Mouse (Mus musculus): ENCODE measurements around the gene Aacs.
"Not testable (repeated sequence)": the region's sequence is repeated elsewhere in the genome, so short reads cannot be mapped to it uniquely, and the experiment has no call there.

Aacs gene

DNA sequence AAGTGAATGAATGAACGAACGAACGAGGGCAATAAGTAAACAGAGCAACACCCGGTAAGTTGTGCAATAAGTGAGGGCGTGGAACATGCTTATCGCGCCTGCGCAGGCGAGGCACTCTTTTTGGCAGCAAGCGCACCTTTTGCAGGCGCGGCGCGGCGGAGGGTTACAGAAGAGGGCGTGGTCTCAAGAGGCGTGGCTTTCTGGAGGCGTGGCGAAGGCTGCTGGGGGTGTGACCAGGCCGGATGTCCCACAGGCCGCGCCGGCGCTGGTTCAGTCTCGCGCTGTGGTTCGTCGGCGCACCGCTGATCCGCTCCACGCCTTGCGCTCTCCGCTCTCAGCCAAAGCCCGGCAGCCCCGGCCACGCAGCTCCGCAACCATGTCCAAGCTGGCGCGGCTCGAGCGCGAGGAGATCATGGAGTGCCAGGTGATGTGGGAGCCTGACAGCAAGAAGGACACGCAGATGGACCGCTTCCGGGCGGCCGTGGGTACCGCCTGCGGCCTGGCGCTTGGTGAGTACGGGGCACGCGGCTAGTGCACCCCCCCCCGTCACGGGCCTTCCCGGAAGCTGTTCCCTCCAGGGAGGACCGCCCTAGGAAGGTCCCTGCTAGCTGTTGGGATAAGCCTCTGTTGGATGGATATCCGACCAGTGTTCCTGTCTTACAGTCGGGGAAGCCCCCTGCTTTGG lies at the start of gene Aacs:
Gene Aacs, plus strand, starts transcription at position 214 of the 685 bp plus-strand sequence.
- DNase-seq = peak; percentile 98 to 99

GRCm38 (mm10) chr5:125426343-125426742 lies 49.3 kb upstream of the Aacs start:
- DNase-seq = no peak

DNA sequence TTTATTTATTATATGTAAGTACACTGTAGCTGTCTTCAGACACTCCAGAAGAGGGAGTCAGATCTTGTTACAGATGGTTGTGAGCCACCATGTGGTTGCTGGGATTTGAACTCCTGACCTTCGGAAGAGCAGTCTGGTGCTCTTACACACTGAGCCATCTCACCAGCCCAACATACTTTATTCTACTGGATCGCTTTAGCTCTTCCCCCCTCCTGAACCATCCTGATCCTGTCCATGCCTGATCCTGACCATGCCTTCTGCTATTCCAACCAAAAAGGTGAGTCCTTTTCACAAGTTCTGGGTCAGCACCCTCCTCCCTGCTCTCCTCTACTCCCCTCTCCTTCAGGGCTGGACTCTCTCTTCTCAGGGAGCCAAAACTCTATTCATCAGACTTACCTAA lies 43.3 kb upstream of the Aacs start:
- not testable (repeated sequence) for DNase-seq

DNA sequence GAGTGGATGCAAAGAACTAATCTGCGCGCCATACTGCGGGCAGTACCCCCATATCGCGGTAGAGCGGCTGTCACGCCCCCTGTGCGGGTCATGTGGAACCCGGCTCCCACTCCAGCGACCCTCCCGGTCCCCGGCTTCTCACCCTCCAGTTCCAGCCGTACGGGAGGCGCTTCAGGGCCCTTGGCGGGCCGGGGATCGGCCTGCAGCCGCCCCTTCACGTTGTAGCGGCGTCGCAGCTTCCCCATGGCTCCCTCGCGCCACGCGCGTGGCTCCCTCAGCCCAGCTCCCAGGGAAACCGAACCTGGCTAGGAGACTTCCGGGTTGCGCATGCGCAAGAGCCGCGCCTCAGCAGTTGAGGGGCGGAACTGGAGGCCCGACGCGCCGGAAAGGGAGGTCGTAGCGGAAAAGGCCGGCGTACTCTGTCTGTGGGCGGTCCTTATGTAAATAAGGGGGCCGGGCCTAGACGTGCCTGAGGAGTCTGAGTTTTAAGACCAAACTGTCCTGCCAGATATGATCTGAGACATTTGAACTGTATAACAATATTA lies 41.7 kb upstream of the Aacs start, which contains the start of gene Dhx37:
Gene Dhx37, minus strand, starts transcription at position 329 of the 545 bp plus-strand sequence.
- peak; percentile 88 to 92 for DNase-seq

DNA sequence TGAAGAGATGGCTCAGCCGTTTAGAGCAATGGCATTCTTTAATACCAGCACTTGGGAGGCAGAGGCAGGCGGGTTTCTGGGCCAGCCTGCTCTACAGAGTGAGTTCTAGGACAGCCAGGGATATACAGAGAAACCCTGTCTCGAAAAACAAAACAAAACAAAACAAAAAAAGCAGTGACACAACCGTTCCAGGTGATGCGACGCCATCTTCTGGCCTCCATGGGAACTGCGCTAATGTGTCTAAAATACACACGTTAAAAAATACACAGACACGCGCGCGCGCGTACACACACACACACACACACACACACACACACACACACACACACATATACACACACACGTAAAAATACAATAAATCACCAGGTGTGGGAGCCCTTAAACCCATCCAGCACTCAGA lies 41.3 kb upstream of the Aacs start:
- DNase-seq = not testable (repeated sequence)

DNA sequence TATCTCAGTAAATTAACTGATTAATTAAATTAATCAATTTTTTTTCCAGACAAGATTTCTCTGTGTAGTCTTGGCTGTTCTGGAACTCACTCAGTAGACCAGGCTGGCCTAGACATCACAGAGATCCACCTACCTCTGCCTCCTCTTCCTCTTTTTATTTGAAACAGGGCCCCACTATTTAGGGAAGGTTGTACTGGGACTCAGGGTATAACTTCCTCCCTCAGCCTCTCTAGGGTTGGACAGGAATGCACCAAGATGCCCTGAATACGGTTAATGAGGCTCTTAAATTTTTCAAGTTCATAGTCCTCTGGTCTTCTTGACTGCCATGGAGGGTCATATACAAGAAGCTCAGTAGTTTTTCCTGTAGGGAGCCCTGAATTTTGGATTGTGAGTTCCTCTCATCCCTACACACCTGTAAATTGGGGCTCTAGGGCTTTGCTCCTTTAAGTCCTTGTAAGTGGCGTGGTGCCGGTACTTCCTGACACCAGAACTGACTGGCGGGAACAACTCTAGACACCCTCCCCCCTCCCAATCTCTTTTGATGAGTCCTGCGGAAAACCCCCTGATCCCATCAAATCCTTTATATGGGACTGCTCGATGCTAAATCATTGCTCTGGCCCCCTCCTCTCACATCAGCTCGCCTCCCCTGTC lies 34.9 kb upstream of the Aacs start:
- DNase-seq = no peak

DNA sequence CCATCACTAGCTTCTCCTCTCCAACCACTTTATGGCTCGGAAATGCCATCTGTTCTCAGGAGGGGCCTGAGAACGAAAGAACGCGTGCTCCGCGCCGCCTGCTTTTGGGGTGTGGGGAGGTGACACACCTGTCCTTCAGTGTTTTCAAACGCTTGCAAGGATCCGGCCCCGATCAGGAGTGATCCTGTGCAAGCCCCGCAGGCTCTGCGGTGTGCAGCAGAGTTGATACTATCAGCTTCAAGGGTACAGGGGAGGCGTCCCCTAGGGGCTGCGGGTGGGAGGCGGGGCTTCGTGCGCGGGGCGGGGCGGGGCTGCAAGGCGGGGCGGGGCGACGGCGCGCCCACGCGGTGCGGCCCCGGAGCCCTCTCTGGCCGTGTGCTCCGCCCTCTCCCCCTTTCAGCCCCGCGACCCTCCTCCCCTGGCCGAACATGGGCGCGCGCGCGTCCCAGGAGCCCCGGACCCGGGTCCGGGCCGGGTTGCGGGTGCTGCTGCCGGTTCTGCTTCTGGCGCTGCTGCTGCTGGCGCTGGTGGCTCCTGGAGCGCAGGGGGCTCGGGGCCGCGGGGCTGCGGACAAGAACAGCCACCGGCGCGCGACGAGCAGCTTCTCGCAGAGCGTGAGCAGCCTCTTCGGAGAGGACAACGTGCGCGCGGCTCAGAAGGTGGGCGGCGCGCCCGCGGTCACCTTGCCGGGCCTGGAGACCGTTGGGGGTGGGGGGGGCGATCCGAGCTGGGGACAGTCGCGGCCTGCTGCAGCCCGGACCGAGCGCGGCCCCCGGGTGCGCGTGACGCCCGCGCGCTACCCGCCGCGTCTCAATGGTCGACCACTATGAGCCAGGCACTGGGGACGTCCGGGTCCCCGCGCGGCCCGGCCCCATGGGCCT lies 34.1 kb upstream of the Aacs start, which contains the start of gene Bri3bp:
Gene Bri3bp, plus strand, starts transcription at position 335 of the 881 bp plus-strand sequence.
- DNase-seq = peak; percentile 75 to 76

GRCm38 (mm10) chr5:125442136-125442995 lies 33.2 kb upstream of the Aacs start:
- DNase-seq = no peak

DNA sequence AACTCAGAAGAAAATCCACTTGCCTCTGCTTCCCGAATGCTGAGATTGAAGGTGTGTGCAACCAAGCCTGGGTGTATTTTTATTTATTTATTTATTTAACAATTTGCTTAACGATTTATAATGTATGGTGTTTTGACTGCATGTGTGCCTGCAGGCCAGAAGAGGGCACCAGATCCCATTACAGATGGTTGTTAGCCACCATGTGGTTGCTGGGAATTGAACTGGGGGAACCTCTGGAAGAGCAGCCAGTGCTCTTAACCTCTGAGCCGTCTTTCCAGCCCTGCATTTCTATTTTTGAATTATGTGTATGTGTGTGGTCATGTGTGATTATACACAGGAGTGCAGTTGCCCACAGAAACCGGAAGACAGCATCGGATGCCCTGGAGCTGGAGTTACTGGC lies 32.3 kb upstream of the Aacs start:
- no peak for DNase-seq

DNA sequence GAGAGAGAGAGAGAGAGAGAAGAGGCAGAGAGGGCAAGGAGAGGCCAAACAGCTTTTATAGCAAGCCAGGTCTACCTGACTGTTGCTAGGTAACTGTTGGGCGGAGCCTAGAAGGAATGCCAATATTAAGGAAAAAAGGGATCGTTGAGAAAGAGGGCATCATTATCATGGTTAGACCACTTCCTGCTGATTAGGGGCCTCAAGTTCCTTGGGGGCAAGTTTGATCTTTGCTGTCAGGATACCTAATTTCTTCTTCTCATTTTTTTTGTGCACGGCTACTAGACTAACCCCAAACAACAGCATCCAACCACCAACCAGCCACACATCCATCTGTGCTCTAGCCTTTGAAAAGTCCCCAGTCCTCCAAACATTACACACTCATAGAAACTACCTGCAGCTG lies 31.7 kb upstream of the Aacs start:
- no peak for DNase-seq

- no peak for DNase-seq
Observed at GRCm38 (mm10) chr5:125444554-125444953, 31.1 kb upstream of the Aacs start.

DNA sequence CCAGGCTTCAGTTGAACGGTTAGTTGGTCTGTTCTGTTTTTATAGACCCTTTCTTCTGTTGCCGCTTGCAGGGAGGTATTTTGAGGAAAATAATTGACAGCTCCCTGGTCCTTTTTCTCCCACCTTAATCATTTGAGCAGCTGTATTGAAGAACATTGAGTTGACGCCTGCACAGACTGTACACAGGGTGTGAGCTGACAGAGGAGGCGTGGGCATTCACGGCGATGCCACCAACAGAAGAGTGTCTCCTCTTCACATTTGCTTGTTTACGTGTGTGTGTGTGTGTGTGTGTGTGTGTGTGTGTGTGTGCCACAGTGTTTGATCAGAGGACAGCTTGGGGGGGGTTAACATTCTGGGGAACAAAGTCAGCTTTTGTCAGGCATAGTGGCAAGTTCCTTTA lies 29.3 kb upstream of the Aacs start:
- DNase-seq = no peak

- DNase-seq = no peak
Observed at GRCm38 (mm10) chr5:125448026-125448425, 27.6 kb upstream of the Aacs start.

DNA sequence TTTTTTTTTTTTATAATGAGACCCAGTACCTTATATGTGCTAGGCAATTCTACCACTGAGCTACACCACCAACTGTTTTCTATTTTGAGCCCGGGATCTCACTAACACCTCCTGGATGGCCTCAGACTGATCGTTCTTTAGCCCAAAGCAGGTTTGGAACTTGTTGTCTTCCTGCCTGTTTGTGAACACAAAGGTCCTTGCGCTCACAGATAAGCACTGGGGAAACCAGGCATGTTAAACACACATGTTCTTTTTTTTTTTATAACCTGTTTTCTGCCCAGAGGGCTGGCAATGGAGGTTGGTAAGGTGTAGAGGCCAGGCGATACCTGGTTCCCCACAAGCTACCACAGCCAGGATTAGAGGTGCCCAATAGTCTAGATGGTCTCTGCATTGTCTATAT lies 27.0 kb upstream of the Aacs start:
- DNase-seq = no peak

DNA sequence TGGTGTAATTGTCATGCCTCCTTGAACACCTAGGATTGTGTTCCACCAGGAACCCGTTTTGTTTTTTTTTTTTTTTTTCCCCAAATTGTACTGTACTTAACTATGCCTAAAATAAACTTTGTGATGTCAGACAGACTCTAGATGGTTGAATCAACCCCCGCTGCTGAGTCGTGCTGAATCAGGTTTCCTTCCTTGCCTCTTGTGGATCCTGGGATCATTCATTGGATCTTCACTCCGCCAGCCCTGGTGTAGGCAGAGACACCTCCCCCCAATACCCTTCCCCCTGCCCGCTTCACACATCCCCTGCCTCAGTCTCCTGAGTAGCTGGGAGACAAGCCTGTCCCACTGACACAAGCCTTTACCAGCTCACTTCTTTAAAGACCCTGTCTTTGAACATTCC lies 26.3 kb upstream of the Aacs start:
- no peak for DNase-seq

DNA sequence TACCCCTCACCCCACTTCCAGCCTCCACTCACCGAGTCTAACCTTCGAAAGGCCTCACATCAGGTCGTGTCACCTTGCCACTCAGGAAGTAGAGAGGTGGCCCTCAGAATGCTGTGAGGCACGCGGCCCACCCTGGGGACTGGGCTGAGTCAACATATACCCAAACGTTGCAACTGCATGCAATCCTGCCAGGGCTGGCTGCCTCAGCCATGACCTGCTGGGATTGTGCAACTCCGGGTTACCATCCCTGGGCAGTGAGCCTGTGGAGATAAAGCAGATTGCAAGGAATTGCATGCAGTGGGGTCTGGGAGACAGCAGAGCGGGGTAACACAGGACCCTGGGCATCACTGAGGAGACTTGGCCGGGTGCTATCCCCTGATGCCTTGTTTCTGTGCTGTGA lies 23.0 kb upstream of the Aacs start:
- DNase-seq = no peak

DNA sequence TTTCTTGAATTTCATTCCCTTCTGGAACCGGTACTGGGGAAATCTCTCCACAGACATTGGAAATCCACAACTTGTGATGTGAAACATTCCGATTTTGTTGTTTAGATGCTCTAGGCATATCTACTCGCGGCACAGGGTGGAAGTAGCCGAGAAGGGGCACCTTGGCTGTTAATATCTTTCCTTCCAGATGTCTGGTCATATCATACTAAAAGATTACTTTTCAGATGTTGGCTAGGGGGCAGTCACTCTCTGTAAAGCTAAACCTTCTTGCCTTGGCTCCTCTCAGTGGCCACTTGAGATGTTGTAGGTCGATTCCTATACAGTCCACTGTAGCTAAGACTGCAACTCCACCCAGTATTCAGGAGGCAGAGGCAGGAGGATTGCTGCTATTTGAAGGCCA lies 19.5 kb upstream of the Aacs start:
- no peak for DNase-seq

- no peak for DNase-seq
Observed at GRCm38 (mm10) chr5:125457538-125457937, 18.1 kb upstream of the Aacs start.

DNA sequence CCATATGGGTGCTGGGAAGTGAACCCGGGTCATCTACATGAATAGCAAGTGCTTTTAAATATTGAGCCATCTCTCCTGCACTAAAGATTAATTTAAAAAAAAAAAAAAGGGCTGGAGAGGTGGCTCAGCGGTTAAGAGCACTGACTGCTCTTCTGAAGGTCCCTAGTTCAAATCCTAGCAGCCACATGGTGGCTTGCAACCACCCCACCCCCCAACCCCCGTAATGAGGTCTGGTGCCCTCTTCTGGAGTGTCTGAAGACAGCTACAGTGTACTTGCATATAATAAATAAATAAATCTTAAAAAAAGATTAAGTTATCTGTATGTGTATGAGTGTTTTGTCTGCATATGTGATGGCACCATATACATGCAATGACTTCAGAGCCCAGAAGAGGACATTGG lies 15.0 kb upstream of the Aacs start:
- DNase-seq = no peak

DNA sequence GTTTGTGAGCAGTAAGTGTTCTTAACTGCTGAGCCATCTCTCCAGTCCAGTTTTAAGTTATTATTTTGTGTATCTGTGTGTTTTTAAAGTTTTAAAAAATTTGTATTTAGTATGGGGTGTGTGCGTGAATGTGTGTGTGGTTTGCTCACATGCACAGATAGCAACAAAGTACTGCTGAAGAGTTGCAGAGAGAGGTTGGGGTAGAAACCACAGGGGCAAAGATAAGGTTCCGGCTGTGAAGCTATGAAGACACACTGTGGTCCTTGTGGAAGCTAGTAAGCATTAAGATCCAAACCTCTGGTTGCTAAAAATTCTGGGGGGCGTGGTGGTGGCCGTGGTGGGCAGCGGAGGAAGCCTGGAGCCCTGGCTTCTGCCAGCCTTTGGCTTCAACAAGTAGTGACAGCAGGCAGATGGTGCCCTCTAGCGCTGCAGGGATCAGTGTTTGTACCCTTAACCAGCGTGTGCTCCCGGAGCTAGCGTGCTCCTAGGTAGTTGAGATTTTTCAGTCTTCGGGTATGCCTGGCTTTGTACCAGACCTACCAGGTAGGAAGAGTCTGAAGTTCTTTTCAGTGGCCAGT lies 13.7 kb upstream of the Aacs start:
- peak; percentile 75 to 77 for DNase-seq

DNA sequence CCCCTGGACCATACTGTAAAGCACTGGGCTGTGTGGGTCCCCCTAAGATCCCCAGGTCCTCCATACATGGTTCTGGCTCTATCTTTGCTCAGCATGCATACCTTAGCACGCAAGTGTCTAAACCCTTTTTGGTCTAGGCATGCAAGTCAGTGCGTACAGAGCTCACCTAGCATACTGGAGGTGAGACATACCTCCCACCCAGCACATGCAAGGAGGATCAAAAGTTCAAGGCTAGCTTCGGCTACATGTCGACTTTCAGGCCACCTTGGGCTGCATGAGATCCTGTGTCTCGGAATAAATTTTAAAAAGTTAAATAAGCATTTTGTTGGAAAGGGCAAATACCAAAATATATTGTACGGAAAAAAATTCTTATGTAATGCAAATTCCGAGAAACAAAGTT lies 10.4 kb upstream of the Aacs start:
- no peak for DNase-seq

- peak; percentile 93 to 97 for DNase-seq
Observed at GRCm38 (mm10) chr5:125465701-125466106, 9.9 kb upstream of the Aacs start.
